Mouse (Mus musculus): ENCODE data around the gene Pdzrn3. TPM values are rescaled to one million over a fixed set of nuclear protein-coding genes. Genes with fewer than 3 reads are reported as not detected.

Pdzrn3 gene
- polyA plus RNA-seq, 1 experiment from 2014 or later = 6.4 TPM

DNA sequence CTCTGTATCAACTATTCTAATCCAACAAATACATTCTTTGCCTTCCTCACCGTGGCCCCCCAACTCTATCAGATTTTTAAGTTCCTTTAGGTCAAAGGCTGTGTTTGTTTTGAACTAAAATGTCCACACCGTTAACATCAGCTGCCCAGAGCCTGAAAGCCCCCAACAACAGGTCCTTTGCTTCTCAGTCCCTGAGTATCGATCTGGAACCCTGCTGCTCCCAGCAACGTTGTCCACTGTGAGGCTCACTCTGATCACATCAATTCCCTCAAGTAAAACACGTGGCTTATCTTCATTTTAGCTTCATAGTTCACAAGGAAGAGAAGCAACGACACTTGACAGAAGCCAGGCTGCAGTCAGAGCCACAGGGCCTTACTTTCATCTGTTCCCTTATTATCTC is 66.3 kb downstream of the Pdzrn3 start:
- no peak overlapping the region for H3K27ac ChIP-seq (ENCODE audit: low read depth, low read length)
- H3K4me2 ChIP-seq (ENCODE audit: low read depth, low read length, severe bottlenecking) = no peak overlapping the region
- no peaks in the 10 kb centered on the region for H3K27me3 ChIP-seq (ENCODE audit: control insufficient read depth, insufficient read depth, low read length)
- H3K9me3 ChIP-seq (ENCODE audit: control insufficient read depth, low read length) = no peaks in the 10 kb centered on the region
- H3K4me1 ChIP-seq (replicated peaks; ENCODE audit: control insufficient read depth, insufficient read depth, low read length) = peaks cover 8% of the 10 kb centered on the region; the same call in 1 of the 2 replicates
- no peak for DNase-seq (ENCODE audit: low spot score)
- H3K9ac ChIP-seq (ENCODE audit: low read length) = no peak overlapping the region
- H3K36me3 ChIP-seq (ENCODE audit: control insufficient read depth, insufficient read depth, low read length) = no peaks in the 10 kb centered on the region
- no peak for ATAC-seq (replicated peaks; ENCODE audit: low FRiP score)
- WGBS = 48% methylated on average over 6 of the region's 6 CpGs
- H3K4me3 ChIP-seq (ENCODE audit: low read depth, low read length) = no peak overlapping the region

GRCm38 (mm10) chr6:101310491-101310890 is 67.2 kb downstream of the Pdzrn3 start:
- Histone ChIP-seq H3K9ac (ENCODE audit: low read length) (no peak overlapping the region), H3K9me3 (ENCODE audit: control insufficient read depth, low read length) (no peaks in the 10 kb centered on the region), H3K36me3 (ENCODE audit: control insufficient read depth, insufficient read depth, low read length) (no peaks in the 10 kb centered on the region), H3K27me3 (ENCODE audit: control insufficient read depth, insufficient read depth, low read length) (no peaks in the 10 kb centered on the region), H3K4me2 (ENCODE audit: low read depth, low read length, severe bottlenecking) (no peak overlapping the region), H3K4me3 (ENCODE audit: low read depth, low read length) (no peak overlapping the region), H3K27ac (ENCODE audit: low read depth, low read length) (no peak overlapping the region), H3K4me1 (replicated peaks; ENCODE audit: control insufficient read depth, insufficient read depth, low read length) (peaks cover 6% of the 10 kb centered on the region; the same call in 1 of the 2 replicates)
- WGBS = 83% methylated on average over 9 of the region's 9 CpGs
- no peak for DNase-seq (ENCODE audit: low spot score)
- ATAC-seq (replicated peaks; ENCODE audit: low FRiP score) = no peak

DNA sequence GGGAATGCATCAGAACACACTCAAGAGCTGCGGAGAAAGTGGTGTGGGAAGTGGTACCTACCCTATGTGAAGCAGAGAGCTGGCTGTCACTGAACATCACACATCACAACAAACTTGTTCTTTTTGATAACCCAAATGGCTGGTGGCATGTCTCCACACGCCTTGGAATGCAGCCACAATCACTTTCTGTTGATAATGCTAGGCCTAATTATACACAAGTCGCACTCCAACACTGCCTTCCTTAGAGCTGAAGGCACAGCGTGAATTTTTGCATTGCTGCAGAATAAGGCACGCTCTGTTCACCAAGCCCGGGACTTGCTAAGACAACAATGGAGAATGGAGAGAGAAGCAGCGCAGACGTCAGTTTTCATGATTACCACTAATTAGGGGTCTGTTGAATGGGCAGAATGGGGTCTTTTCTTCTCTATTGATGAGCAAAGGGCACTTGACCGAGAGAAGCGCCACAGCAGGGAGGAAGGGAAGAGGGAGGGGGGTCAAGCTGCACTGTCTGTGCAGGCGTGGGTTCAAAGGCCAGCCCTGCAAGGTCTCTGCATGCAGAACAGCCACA is 69.6 kb downstream of the Pdzrn3 start:
- DNase-seq (ENCODE audit: low spot score) (peak; percentile 73), ATAC-seq (replicated peaks; ENCODE audit: low FRiP score) (peak; percentile 91)
- 12% methylated on average over 11 of the region's 11 CpGs for WGBS
- peaks cover 6% of the 10 kb centered on the region; the same call in 1 of the 2 replicates for H3K4me1 ChIP-seq (replicated peaks; ENCODE audit: control insufficient read depth, insufficient read depth, low read length)
- H3K9me3 ChIP-seq (ENCODE audit: control insufficient read depth, low read length) = no peaks in the 10 kb centered on the region
- H3K27me3 ChIP-seq (ENCODE audit: control insufficient read depth, insufficient read depth, low read length) = no peaks in the 10 kb centered on the region
- 0 out of 2 replicates have a peak overlapping the region, but pooled peaks have one; percentile 10 for H3K27ac ChIP-seq (ENCODE audit: low read depth, low read length)
- H3K4me2 ChIP-seq (ENCODE audit: low read depth, low read length, severe bottlenecking) = no peak overlapping the region
- H3K9ac ChIP-seq (ENCODE audit: low read length) = no peak overlapping the region
- H3K36me3 ChIP-seq (ENCODE audit: control insufficient read depth, insufficient read depth, low read length) = no peaks in the 10 kb centered on the region
- no peak overlapping the region for H3K4me3 ChIP-seq (ENCODE audit: low read depth, low read length)

DNA sequence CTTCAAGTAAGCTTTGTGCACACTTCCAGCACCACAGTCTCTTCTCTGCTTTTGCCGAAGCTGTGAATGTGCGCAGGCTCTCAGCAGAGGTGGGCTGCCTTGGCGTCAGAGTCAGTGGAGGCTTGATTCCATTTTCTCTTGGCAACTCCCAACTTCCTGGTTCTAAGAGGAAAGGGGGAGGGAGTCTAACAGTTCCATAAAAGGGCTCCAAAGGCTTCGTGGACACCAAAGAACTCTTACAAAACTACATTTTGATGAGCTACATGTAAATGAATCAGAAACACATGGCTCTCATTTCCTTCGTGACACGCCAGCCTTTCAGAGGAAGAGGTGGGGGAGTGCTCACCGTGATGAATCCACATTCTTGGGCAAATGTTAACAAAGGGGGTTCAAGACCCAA is 70.9 kb downstream of the Pdzrn3 start:
- H3K27ac ChIP-seq (ENCODE audit: low read depth, low read length) = no peak overlapping the region
- DNase-seq (ENCODE audit: low spot score) (no peak), ATAC-seq (replicated peaks; ENCODE audit: low FRiP score) (no peak)
- 69% methylated on average over 7 of the region's 7 CpGs for WGBS
- no peaks in the 10 kb centered on the region for H3K9me3 ChIP-seq (ENCODE audit: control insufficient read depth, low read length)
- H3K4me3 ChIP-seq (ENCODE audit: low read depth, low read length) = no peak overlapping the region
- no peaks in the 10 kb centered on the region for H3K27me3 ChIP-seq (ENCODE audit: control insufficient read depth, insufficient read depth, low read length)
- peaks cover 6% of the 10 kb centered on the region; the same call in 1 of the 2 replicates for H3K4me1 ChIP-seq (replicated peaks; ENCODE audit: control insufficient read depth, insufficient read depth, low read length)
- H3K36me3 ChIP-seq (ENCODE audit: control insufficient read depth, insufficient read depth, low read length) = no peaks in the 10 kb centered on the region
- no peak overlapping the region for H3K4me2 ChIP-seq (ENCODE audit: low read depth, low read length, severe bottlenecking)
- no peak overlapping the region for H3K9ac ChIP-seq (ENCODE audit: low read length)

DNA sequence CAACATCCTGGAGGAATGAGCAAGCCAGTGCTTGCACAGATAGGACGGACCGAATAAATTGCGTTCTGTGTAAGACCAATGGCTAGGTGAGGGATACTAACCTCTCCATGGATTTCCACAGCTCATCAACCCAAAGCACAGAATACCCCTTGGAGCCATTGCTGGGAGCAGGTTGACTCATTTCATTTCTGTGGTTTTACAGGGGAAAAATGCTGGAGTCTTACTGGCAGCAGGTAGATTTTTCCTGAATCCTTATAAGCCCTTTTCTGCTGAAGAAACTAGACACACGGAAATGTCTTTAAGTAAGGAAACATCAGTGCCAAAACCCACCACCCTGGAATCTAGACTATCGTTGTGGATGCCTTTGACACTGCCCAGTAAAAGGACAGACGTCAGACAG is 72.2 kb downstream of the Pdzrn3 start:
- H3K4me3 ChIP-seq (ENCODE audit: low read depth, low read length) = no peak overlapping the region
- no peaks in the 10 kb centered on the region for H3K36me3 ChIP-seq (ENCODE audit: control insufficient read depth, insufficient read depth, low read length)
- H3K27ac ChIP-seq (ENCODE audit: low read depth, low read length) = no peak overlapping the region
- DNase-seq (ENCODE audit: low spot score) = no peak
- no peaks in the 10 kb centered on the region for H3K27me3 ChIP-seq (ENCODE audit: control insufficient read depth, insufficient read depth, low read length)
- H3K4me2 ChIP-seq (ENCODE audit: low read depth, low read length, severe bottlenecking) = no peak overlapping the region
- ATAC-seq (replicated peaks; ENCODE audit: low FRiP score) = no peak
- peaks cover 6% of the 10 kb centered on the region; the same call in 1 of the 2 replicates for H3K4me1 ChIP-seq (replicated peaks; ENCODE audit: control insufficient read depth, insufficient read depth, low read length)
- H3K9ac ChIP-seq (ENCODE audit: low read length) = no peak overlapping the region
- H3K9me3 ChIP-seq (ENCODE audit: control insufficient read depth, low read length) = no peaks in the 10 kb centered on the region
- 89% methylated on average over 6 of the region's 6 CpGs for WGBS

- Histone ChIP-seq H3K4me2 (ENCODE audit: low read depth, low read length, severe bottlenecking) (no peak overlapping the region), H3K4me3 (ENCODE audit: low read depth, low read length) (no peak overlapping the region), H3K27ac (ENCODE audit: low read depth, low read length) (no peak overlapping the region), H3K9ac (ENCODE audit: low read length) (no peak overlapping the region), H3K4me1 (replicated peaks; ENCODE audit: control insufficient read depth, insufficient read depth, low read length) (peaks cover 6% of the 10 kb centered on the region; the same call in 1 of the 2 replicates), H3K36me3 (ENCODE audit: control insufficient read depth, insufficient read depth, low read length) (no peaks in the 10 kb centered on the region), H3K9me3 (ENCODE audit: control insufficient read depth, low read length) (no peaks in the 10 kb centered on the region), H3K27me3 (ENCODE audit: control insufficient read depth, insufficient read depth, low read length) (no peaks in the 10 kb centered on the region)
- ATAC-seq (replicated peaks; ENCODE audit: low FRiP score) (no peak), DNase-seq (ENCODE audit: low spot score) (no peak)
- 89% methylated on average over 11 of the region's 11 CpGs for WGBS
These were observed 73.5 kb downstream of the Pdzrn3 start for GRCm38 (mm10) chr6:101303959-101304738.

GRCm38 (mm10) chr6:101303501-101303900 is 74.2 kb downstream of the Pdzrn3 start:
- Histone ChIP-seq H3K36me3 (ENCODE audit: control insufficient read depth, insufficient read depth, low read length) (no peaks in the 10 kb centered on the region), H3K9ac (ENCODE audit: low read length) (no peak overlapping the region), H3K4me3 (ENCODE audit: low read depth, low read length) (no peak overlapping the region), H3K9me3 (ENCODE audit: control insufficient read depth, low read length) (no peaks in the 10 kb centered on the region), H3K4me2 (ENCODE audit: low read depth, low read length, severe bottlenecking) (no peak overlapping the region), H3K27me3 (ENCODE audit: control insufficient read depth, insufficient read depth, low read length) (no peaks in the 10 kb centered on the region), H3K27ac (ENCODE audit: low read depth, low read length) (no peak overlapping the region), H3K4me1 (replicated peaks; ENCODE audit: control insufficient read depth, insufficient read depth, low read length) (peaks cover 5% of the 10 kb centered on the region; the same call in 1 of the 2 replicates)
- ATAC-seq (replicated peaks; ENCODE audit: low FRiP score) = no peak
- 83% methylated on average over 1 of the region's 1 CpGs for WGBS
- no peak for DNase-seq (ENCODE audit: low spot score)

DNA sequence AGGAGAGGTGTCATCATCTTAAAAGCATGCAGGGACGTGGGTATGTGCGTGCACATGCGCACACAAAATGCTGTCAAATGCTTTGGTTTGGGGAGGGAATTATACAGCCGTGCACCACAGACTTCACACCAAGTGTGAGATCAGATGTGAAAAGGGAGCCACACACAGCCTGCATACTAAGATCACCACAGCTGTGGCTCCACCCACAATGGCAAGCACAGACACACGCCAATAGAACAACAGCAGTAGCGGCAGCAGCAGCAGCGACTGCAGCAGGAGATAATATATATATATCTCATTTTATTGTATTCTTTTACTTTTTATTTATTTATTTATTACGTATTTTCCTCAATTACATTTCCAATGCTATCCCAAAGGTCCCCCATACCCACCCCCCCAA is 76.5 kb downstream of the Pdzrn3 start:
- no peak for ATAC-seq (replicated peaks; ENCODE audit: low FRiP score)
- no peak overlapping the region for H3K9ac ChIP-seq (ENCODE audit: low read length)
- no peaks in the 10 kb centered on the region for H3K36me3 ChIP-seq (ENCODE audit: control insufficient read depth, insufficient read depth, low read length)
- no peaks in the 10 kb centered on the region for H3K4me1 ChIP-seq (replicated peaks; ENCODE audit: control insufficient read depth, insufficient read depth, low read length)
- H3K9me3 ChIP-seq (ENCODE audit: control insufficient read depth, low read length) = no peaks in the 10 kb centered on the region
- no peak overlapping the region for H3K4me3 ChIP-seq (ENCODE audit: low read depth, low read length)
- DNase-seq (ENCODE audit: low spot score) = no peak
- 89% methylated on average over 8 of the region's 8 CpGs for WGBS
- H3K27me3 ChIP-seq (ENCODE audit: control insufficient read depth, insufficient read depth, low read length) = no peaks in the 10 kb centered on the region
- no peak overlapping the region for H3K4me2 ChIP-seq (ENCODE audit: low read depth, low read length, severe bottlenecking)
- no peak overlapping the region for H3K27ac ChIP-seq (ENCODE audit: low read depth, low read length)

Measured in forebrain, embryonic 11.5 days (tissue).